Mouse (Mus musculus) neutrophil, adult 83 days (primary cell): ENCODE results near the gene Atp6v0a4. TPM values are rescaled to one million over a fixed set of nuclear protein-coding genes. Genes with fewer than 3 reads are reported as not detected.

Experiments
- total RNA-seq, 2 experiments: library from RNA; stranded (reverse); gene quantifications; one replicate each; pipeline ENCODE4 v1.2.4; 2023

Gene Atp6v0a4
- total RNA-seq, result 1 to 10 TPM; 2.0 to 3.1 TPM

DNA sequence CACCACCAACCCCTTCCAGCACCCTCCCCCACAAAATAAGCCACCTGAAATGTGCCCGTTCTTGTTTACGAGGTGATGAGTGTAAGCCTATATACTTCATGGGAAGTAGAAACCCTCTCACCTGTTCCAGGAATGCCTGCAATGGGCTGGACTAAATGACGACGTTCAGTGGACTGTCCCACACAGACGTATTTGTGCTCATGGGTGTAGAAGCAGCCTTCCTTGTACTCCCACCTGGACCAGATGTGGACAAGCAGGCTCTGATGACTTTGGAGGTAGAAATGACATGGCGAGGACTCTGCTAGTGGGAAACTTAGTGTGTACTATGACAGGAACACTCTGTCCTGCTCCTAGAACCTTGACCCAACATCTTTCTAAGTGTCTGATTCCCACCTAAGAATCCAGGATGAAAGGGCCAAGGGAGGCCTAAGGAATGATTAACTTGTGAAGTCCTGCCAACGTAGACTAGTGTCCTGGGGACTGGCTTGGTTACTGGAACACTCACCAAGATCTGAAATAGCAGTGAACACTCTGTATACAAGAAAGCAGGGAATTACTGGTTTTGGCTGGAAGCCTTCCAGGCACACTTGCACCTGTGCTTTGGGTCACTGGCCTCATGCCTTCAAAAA, at the start of gene Atp6v0a4:
Gene Atp6v0a4, minus strand, starts transcription at position 380 of the 629 bp plus-strand sequence.

DNA sequence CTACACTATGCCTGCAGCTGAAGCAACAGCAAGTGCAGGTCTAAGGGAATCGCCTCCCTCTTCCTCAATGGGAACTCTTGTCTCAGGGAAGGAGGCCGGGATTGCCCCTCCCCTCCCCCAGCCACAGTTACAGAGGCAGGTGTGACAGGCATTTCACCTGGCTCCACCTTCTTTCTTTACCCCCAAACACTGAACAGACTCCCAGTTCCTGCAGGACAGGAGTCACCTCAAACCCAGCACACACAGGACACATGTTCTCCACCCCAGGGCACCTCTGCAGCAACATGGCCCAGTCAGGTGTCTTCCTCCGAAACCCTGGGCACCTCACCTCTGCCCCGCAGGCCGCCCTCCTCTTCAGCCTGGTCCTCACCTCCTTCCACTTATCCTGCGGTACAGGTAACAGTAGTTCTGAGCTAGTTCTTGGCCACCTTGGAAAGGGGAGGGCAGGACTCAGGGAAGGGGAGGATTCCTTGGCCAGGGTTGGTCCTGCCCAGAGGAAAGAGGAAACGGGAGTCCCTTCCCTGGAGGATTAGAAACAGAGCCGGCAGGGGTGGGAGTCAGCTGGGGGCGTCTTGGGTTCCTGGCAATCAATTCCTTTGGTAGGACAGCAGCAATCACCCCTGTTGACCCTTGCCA, 15.1 kb downstream of the Atp6v0a4 start, which contains the start of gene Tmem213:
Gene Tmem213, plus strand, starts transcription at position 96 of the 636 bp plus-strand sequence.

DNA sequence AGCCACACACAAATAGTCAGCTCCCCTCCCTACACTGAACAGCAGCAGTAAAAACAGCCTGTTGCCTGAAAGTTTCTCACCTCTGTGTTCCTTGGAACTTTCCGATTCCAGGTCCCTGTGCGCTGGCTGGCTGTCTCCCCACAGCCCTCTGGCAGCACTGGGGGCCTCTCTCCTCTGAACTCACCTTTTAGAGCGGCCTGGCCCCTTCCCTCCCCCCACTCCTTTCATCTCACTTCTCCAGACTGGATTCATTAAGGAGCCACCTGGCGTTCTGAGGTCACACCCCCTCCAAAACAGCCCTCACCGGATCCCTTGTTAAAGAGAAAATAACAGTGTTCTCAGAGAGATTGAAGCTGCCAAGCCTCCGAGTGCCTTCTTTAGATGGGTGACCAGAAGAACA, 77.5 kb downstream of the Atp6v0a4 start, which contains the start of gene Svopl:
Gene Svopl, minus strand, starts transcription at position 159 of the 400 bp plus-strand sequence.

Other genes starting within 250 kb of the Atp6v0a4 start
- not detected for gene Svopl, start 77.6 kb downstream of the Atp6v0a4 start, total RNA-seq
- not detected for gene Tmem213, start 15.3 kb downstream of the Atp6v0a4 start, total RNA-seq
- gene D630045J12Rik, start 129.4 kb upstream of the Atp6v0a4 start, total RNA-seq, result under 1 TPM; 0.09 to 0.33 TPM
- gene Zc3hav1l, start 174.7 kb upstream of the Atp6v0a4 start, total RNA-seq, result 1 to 10 TPM; 1.4 to 1.8 TPM
- gene Zc3hav1, start 230.0 kb upstream of the Atp6v0a4 start, total RNA-seq, result 10 to 100 TPM; 80.5 to 98.0 TPM